Mouse (Mus musculus) kidney, postnatal 14 days (tissue): ENCODE results near the gene Lypd6b.

Experiments used
- DNase-seq: peaks from one replicate; pipeline ENCODE4 v3.0.0; 2022; ENCODE audit warnings: mixed read lengths

Gene Lypd6b

DNA sequence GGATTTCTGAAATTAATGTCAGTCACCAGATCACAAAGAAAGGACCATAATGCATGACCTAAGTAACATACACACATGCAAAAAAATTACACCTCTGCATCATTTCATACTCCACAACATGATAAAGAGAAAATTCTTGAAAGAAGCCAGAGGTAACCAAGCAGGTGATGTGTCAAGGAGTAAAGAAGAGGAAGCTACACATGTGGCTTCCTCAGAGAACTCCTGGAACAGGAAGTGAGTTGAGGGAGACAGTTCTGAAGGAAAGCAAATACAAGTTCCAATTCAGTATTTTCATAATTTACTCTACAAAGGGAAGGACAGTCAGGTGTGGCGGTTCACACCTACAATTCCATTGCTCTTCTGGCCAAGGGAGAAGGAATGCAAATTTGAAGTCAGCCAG lies 93.5 kb downstream of the Lypd6b start:
- no peak for DNase-seq

DNA sequence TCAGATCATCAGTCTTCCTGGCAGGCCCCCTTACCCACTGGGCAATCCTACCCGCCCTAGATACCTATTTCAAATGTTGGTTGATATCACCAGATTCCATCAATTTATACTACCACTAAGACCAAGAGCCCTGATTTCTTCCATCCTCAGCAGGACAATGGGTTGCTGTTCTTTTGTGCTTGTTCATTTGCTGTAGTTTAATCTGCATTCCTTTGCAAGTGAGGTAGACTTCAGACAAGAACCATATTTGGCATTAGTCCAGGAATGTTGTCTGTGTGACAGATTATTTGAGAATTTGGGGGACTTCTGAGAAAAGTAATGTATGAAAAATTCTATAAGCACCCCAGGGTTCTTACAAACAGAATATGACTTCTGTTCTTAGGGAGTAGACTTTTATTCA lies 95.0 kb downstream of the Lypd6b start:
- no peak for DNase-seq

DNA sequence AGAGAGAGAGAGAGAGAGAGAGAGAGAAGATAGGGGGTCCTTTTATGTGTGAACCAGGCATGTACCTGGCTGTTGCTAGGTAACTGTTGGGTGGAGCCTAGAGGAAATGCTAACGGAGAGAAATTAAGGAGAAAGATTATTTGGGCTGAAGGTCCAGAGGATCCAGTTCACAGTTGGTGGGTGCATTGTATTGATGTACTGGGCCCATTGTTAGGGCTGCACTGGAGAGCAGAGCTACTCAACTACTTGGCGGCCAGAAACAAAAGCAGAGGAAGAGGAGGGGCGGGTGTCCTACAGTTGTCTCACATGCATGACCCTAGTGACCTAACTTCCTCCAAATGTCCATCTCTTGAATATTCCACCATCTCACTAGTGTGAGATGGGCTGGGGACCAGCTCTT lies 96.5 kb downstream of the Lypd6b start:
- DNase-seq: no peak

DNA sequence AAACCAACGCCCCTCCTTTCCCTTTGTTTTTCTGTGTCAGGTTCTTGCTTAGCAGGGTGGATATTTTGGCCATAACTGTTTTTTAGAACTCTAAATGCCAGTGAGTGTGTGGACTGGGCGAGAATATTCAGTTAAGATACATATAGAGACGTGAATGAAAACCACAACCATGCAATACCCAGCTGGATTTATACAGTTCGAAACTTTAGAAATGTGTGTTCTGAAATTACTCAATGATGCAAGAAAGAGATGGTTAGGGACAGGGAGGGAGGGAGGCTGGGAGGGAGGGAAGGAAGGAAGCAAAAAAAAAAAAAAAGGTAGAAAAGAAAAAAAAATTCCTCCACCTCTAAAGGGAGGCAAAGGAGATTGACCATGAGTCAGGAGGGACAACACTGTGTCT lies 98.7 kb downstream of the Lypd6b start:
- DNase-seq: no peak

DNA sequence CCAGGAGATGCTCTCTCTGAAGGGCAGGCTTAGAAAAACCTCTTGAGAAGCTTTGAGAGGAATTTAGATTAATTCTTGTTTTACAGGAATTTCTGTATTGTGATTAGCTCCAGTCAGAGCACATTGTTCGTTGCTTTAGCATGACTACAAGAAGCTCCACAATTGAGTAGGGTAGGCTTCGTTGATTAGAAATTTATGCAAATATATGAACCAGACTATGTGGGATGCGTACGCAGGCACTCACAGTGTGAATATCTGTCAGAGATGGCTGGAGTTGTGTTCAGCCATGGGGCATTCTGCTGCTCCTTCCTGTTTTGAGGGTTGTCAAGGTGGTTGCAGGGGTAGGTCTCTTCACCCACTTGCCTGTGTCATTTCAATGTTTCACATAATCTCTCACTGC lies 100.9 kb downstream of the Lypd6b start:
- DNase-seq: no peak

DNA sequence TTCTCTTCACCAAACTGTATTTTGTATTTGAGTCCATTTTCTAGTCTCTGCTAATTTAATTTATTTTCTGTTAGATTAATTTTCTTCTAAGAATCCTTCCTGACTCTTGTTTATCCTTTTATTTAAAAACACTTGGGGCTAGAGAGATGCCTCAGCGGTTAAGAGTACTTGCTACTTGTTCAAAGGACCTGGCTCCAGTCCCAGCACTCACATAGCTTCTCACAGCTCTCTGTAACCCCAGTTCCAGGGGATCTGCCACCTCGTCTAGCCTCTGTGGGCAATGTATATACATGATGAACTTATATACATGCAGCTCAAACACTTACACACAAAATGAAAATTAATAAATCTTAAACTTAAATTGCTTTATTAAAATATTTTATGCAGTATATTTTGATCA lies 103.2 kb downstream of the Lypd6b start:
- no peak for DNase-seq

DNA sequence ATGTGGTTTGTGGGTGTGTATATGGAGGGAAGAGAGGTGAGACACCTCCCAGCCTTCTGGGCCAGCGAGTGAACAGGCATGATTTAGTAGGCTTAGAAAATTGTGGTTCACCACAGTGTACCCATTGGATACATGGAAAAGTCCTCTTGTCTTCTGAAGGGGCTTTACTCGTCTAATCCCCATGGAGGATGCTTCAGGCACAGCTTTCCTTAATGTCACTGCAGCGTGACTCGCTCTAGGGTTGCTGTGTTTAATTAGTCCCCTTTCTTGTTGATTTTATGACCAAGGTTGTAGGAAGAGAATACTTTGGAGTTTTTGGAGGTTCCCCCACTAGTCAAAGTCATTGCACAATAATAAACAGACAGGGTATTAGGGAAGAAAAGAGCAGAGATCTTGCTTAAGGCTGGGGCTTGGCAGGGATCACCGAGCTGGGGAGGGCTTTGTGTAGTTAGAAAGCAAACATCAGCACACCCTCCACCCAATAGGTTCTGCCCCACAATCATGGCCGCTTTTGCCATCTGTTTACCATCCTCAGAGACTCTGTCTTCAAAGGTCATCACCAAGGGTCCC lies 122.4 kb downstream of the Lypd6b start:
- no peak for DNase-seq

DNA sequence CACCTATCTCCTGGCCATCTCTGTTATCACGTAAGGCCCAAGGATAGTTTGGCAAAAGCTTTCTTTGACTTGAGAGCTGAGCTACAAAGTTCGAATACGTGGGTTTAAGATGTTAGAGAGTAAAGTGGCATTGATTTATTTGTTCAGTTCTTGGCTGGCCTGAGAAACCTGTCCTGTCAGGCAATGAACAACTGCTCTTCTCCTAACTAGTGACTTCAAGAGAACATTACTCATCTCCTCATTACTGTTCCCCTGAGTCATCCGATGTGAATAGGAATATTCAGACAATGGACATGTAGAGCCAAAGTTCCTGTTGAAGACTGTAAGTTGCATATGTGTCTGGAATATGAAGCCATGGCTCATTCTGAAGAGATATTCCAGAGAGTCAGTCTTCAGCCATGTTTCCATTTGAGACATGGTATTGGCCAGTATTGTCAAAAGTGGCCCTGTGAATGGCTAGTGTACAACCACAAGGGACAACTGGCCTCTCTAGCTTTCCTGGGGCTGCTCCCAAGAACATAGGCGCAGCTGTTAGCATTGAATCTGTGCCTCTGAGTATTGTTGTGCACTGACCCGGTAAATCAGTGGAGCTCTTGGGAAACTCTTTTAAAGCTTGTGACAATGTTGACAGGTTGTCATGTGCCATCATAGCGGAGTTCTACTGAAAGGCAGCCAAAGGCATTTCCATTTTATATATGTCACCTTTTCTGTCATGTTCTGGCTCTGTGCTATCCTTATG lies 124.0 kb downstream of the Lypd6b start:
- DNase-seq: no peak

DNA sequence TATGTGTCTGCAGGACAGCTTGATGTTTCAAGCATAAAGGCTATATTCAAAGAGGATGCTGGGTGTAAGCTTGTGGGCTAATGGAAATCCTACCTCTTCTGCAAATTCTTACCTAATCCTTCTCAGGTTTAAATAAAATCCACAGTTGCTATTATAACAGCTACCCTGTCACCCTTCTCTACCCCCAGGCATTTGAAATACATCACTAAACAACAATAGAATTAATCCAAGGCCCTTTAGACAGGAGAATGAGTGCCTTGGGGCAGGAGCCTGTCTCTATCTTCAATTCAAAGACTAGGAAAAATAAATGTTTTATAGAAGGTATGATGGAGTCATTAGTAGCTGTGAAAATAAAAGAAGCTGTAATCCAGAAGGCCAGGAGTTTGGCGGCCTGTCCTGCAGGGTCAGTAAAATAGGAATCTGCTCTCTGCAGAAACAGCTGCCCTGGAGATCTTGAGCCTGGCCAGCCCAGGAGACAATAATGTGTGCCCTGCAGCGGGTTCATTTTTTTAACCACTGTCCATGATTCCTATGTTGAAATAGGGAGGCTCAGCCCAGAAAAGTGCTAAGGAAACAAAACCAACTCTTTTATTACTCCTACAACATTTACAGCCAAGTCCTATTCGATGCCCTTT lies 124.9 kb downstream of the Lypd6b start:
- no peak for DNase-seq

DNA sequence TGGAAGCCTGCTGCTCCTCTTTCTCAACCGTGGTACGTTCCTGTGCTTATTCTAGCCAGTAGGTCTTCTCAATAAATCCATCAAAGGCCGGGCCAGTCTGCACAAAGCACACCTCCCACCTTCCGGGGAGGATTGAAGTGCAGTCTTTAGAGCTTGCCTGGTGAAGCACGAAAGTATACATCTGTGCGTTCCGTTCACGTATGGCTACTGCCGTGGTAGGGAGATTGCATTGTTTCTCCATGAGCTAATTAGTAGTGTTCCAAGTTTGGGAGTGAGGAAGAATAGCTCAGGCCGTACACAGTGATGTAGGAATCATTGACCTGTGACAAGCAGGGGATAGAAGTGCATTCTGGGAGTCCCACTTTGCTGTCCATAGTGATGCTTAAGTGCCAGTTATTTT lies 130.0 kb downstream of the Lypd6b start:
- DNase-seq: no peak

DNA sequence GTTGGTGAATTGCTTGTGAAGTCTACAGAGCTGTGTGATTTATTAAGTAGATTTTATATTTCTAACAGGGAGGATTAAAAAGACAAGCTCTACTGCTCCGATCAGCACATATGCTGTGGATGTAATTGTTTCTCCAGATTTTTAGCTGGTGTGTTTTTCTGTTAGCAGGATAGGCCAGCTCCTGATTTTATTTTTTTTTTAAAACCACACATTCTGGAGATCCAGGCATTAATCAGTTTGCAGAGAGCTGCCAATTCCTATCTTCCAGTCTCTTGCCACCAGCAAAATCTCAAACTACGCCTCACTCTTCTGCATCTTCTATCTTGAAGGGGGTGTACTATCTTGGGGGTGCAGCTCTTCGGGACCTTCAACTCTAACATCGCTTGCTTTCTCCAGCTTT lies 130.6 kb downstream of the Lypd6b start:
- DNase-seq: no peak

DNA sequence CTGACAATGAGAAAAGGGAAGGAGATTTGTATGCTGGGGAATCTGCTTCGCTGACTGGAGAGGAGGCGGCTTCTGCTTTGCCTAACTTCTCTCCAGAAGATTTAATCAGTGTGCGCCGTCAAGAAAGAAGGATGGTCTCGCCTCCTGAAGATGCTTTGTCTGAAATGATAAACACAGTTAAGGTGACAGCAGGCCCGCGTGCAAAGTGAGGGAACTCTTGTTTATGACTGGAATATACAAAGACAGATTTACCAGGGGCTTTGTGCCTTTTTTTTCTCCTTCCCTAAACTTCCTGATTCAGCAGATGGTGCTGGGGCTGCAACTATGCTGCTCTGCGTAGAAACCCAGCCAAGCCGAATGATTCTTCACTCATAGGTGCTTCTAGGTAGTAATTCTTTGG lies 131.2 kb downstream of the Lypd6b start:
- DNase-seq: no peak

DNA sequence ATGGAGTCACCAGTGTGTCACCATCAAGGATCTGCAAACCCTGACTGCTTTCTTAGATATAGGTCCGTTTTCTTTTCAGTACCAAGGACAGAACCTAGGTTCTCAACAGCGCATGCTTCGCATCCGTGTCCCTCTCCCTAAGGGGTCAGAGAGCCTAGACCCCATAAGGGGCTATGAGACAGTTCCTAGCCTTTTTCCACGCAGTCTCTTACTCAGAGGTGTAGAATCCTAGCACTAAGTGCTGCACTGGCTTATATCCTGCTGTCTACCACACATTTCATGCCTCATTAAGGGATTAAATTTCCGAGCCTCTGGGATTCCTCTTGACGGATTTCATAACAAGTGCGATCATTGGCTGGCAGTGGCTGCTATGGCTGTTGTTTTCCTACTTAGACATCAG lies 134.5 kb downstream of the Lypd6b start:
- DNase-seq: no peak

DNA sequence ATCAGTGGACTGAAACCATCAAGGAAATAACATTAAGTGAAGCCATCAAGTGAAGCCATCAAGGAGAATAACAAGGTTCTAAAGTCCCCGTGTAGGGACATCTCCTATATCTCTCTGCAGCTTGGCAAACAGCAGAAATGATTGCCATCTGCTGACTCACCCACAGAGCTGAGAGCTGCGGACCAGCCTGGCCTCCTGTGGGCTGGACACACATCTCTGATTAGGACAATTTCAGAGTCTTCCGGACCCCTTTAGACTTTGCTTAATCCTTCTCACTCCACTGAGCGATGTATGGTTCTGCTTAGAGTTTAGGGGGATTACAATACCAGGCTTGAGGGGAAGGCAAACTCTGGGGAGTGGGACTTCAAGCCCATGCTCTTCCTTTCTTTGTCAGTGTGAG lies 135.3 kb downstream of the Lypd6b start:
- DNase-seq: no peak

DNA sequence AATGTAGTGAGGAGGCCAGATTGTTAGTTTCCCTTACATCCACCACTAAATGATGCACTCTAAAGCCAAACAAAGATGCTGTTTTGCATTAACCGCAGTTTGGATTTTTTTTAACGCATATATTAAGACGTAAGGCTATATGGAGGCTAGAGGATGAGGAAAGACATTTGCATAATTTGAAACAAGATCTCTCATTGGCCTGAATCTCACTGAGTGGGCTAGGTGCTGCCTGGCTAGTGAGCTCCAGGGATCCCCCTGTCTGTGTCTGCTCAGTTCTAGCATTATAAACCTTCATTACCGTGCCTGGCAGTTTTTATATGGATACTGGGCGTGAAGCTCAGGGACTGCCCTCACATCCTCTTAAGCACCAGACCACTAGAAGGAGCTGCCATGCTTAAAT lies 138.7 kb downstream of the Lypd6b start:
- no peak for DNase-seq

DNA sequence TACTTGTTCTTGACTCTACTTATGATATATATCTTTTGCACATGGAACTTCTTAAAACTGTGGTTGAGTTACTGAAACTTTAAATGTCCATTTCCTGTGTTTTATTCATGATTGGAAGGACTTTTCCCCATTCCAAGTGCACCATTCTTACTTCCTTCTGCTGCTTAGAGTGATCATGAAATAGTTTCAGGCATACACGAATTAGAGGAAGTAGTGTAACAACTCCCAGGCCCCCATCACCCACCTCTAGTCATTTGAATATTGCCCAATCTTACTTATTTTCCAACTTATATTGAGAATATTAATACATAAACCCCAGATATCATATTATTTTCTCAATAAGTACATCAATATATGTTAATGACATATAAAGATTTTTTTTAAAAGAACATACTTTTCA lies 139.9 kb downstream of the Lypd6b start:
- no peak for DNase-seq

DNA sequence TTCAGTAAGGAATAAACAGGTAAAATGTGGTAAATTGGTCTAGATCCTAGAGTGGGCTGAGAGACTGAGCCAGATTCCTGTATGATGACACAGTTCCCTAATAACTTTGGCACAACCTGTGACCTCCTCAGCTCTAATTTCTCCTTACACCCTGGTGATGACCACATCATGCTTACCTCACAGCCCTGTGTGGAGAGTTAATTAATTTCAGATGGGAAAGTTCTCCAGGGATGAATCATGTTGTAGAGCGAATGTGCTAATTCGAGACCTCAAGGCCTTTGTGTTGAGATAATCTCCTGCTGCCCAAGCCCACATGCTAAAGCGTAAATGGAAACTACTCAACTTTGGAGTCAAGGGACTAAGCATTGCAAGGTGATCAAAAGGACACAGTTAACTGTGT lies 142.4 kb downstream of the Lypd6b start:
- no peak for DNase-seq

DNA sequence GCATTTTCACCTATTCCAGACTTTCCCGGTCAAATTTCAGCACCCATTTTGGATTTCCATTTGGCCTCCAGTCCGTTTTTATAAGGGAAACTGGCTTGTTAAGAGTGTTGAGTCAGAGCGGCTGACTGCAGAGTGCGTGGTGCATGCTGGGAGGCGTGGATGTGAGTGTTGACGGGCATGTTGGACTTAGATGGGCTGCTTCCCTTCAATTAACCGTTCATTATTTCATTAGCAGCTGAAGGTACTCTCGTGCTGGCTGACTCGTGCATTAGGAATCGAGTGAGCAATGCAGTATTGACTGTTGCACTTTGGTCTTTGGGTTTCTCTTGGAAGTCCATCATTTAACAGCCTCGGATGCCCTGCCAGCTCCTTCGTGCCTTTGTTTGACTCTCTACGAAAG lies 150.1 kb downstream of the Lypd6b start:
- no peak for DNase-seq

DNA sequence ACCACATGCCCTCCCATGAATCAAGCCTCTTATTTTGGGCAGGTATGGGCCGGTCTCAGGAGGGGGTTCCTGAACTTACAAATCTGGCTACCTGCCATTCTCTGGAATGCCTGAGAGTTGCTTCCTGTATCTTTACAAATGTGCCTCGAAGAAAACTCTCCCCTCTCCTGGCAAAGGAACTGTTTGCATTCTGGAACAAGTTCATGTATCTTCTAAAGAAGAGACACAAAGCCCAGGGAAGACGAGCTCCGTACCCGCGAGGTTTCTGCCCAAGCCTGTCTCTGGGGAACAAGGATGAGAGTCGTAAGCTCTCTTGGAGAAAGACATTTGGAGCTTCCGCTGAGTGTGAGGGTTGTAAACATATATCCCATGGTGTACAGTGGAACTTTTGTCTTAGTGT lies 150.8 kb downstream of the Lypd6b start:
- no peak for DNase-seq

DNA sequence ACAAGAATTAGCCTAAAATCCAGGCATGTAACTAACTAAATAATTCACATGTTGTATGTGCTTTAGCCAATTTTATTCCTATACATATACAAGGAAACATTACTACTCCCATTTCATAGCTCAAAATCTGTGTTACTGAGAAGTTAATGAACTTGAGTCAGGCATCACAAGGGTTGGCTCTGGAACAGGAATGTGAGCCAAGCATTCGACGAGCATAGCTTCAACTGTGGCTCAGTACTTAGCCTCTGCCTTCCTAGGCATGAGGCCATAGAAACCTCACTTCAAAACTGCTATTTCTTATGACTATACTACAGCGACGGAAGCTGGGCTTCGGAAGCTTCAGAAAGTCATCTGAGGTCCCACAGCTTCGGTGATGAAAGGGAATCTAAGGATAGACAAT lies 152.9 kb downstream of the Lypd6b start:
- no peak for DNase-seq

DNA sequence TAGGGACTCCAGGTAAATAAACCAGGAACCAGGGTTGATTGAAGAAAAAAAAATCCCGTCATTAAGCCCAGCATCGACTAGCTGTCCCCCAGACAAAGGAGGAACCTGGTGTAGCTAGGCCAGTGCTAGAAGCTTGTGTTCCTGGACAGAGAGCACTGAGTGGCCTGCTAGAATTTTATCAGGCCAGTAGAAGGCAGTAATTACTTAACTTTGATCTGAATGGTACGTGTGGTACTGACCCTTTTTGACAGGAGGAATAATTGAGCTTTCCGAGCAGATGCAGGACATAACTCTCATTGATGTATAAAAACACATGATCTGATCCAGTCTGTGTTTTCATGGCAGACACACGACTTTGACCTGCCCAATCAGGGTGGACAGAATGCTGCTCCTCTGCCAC lies 154.6 kb downstream of the Lypd6b start:
- DNase-seq: no peak

DNA sequence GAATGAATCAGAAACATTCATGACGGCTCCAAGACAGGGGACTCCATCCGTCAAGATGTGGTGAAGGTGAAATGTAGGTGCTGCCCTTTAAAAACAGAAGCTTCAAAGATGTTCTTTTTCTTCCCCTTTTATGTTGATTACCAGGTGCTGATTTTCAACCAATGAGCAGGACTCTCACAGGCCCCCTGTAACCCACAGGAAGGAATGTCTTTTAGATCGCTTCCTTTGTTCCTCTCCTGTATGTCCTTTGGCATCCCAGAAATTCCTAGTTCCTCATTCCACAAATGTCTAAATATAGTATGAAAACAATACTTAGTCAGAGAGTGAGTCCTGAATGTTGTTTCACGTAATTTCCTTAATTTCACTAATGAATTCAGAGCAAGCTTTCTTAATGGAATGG lies 164.2 kb downstream of the Lypd6b start:
- no peak for DNase-seq

DNA sequence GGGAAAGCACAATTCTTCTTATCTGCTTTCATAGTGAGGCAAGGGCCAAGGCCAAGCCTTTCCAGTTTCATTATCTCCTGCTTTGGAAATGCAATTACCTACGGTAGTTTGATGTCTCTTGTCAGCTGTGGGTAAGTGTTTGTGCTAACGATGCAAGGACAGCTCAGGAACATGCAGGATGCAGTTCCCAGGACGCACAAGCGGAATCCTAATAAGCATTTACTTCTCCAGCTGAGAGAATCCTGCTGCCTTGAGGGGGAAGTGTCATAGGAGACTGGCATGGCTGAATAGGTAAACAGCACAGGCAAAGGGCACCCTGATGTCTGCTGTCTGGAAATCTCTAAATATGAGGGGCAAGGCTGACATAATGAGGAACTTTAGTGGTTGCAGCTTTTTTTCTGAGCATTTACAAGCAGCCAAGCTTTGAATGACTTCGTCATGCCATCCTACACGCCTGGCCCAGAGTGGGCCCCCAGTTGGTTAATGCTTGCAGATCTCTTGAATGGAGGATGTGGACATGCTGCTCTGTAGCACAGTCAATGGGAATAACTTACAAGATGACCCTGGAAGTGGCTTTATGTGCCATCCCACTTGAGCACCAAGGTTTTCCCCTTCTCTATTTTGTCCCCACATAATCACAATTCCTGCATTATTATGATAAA lies 165.3 kb downstream of the Lypd6b start:
- DNase-seq: no peak

DNA sequence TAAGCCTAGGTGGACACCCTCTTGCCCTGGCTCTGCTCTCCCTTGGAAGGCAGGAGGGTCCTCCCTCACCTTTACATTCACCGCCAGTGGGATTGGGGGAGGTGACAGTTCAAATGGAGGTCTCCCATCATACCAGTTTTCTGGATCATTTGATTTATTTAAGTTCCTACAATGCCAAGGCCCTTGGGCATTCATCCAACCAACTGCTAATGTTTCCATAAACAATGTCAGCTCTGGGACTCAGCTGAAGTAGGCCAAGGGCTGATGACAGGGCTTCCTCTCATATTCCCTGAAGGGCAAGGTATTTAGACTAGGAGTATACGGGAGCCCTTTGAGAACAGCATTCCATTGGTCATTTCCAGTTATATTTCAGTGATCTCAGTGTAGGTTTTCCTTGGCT lies 170.0 kb downstream of the Lypd6b start:
- DNase-seq: no peak
